ENCODE assay signal across 8 mouse cellular contexts in the genomic region with DNA sequence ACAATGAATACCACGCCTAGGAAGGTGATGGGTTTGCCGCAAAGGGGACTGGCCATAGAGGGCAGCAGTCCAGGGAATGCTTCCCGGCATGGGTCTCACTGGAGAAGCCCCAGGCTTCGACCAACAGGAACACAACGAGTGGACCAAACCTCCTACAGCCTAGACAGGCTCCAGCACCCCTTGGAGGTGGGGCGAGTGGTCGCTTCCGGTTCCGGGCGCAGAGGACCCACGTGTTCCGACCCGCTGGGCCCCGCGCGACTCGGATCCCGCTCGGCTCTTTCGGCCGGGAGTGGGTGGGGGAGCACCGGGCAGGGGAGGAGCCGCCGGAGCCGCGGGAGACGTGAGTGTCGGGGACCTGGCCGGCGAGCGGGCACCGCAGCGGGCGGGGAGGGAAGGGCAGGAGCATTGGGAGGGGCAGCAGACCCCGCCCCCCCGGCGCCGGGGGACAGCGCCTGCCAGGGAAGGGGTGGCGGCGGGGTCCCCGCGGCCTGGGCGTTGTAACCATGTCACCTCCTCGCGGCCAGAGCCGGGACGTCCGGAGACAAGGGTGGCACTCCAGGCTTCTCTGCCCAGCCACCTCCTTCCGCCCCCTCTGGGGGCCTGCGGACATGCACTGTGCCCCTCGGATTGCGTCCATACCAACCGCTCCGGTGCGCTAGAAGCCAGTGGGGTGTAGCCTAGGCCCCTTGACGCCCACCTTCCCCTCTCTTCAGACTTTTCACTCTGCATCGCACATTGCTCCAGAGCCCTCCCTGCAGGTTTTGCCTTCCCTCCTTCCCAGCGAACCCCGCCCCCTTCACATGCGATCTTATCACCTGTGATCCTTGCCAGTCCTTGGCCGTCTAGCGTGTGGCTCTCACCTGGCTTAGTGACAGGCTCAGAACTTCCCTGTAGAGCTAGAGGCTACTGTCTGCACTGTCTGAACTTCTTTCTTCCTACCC. TPM values are rescaled to one million over a fixed set of nuclear protein-coding genes. Genes with fewer than 3 reads are reported as not detected.
DNase-seq lines count a peak whose midpoint lies in the region; ATAC-seq lines count a peak whose summit lies in the region.

A gene (plus strand): TSS at position 219 of the 941 bp plus-strand sequence.

- no peaks in the 10 kb centered on the region for H3K9me3 ChIP-seq in embryonic facial prominence, embryonic 13.5 days
- no peaks in the 10 kb centered on the region for H3K9me3 ChIP-seq in limb, embryonic 13.5 days
- no peaks in the 10 kb centered on the region for H3K9me3 ChIP-seq in midbrain, embryonic 15.5 days

- peaks cover 11% of the 10 kb centered on the region for H3K4me1 ChIP-seq in embryonic facial prominence, embryonic 13.5 days
- peaks cover 17% of the 10 kb centered on the region for H3K4me1 ChIP-seq in limb, embryonic 13.5 days
- H3K4me1 ChIP-seq in midbrain, embryonic 15.5 days: peaks cover 17% of the 10 kb centered on the region

- under 1% methylated on average over 62 of the region's 63 CpGs for WGBS in embryonic facial prominence, embryonic 13.5 days
- under 1% methylated on average over 61 of the region's 63 CpGs for WGBS in limb, embryonic 13.5 days
- WGBS in midbrain, embryonic 15.5 days: under 1% methylated on average over 60 of the region's 63 CpGs

- peak; percentile 89 for DNase-seq in 416B (ENCODE audit: low read depth)
- DNase-seq in adrenal gland, postnatal 36 days: peak; percentile 92 to 93
- peak; percentile 86 for DNase-seq in heart, adult 8-10 months (ENCODE audit: low spot score)
- peak; percentile 86 to 87 for DNase-seq in kidney, adult 8-10 months
- peak; percentile 59 to 70 for DNase-seq in spleen, adult 18-20 months

- H3K9ac ChIP-seq in embryonic facial prominence, embryonic 13.5 days: peak within 1 kb of the TSS; percentile 86
- peak within 1 kb of the TSS; percentile 89 for H3K9ac ChIP-seq in limb, embryonic 13.5 days
- peak within 1 kb of the TSS; percentile 77 for H3K9ac ChIP-seq in midbrain, embryonic 15.5 days

- peak within 1 kb of the TSS; percentile 83 for H3K4me3 ChIP-seq in embryonic facial prominence, embryonic 13.5 days
- H3K4me3 ChIP-seq in limb, embryonic 13.5 days: peak within 1 kb of the TSS; percentile 84
- peak within 1 kb of the TSS; percentile 79 for H3K4me3 ChIP-seq in midbrain, embryonic 15.5 days

- peak within 1 kb of the TSS; percentile 44; the same call in 1 of the 2 replicates for H3K27ac ChIP-seq in embryonic facial prominence, embryonic 13.5 days
- H3K27ac ChIP-seq in limb, embryonic 13.5 days: peak within 1 kb of the TSS; percentile 61; the same call in 1 of the 2 replicates
- peak within 1 kb of the TSS; percentile 74 for H3K27ac ChIP-seq in midbrain, embryonic 15.5 days

- ATAC-seq in embryonic facial prominence, embryonic 13.5 days (ENCODE audit: insufficient number of reproducible peaks, insufficient read depth, low FRiP score, low TSS enrichment, low read depth): peak; percentile 93
- ATAC-seq in limb, embryonic 13.5 days (ENCODE audit: low FRiP score, low read depth): peak; percentile 95
- ATAC-seq in midbrain, embryonic 15.5 days (replicated peaks): peak; percentile 99

- peak within 1 kb of the TSS; percentile 83 for H3K4me2 ChIP-seq in embryonic facial prominence, embryonic 13.5 days
- H3K4me2 ChIP-seq in limb, embryonic 13.5 days (replicated peaks): peak within 1 kb of the TSS; percentile 83
- peak within 1 kb of the TSS; percentile 67 for H3K4me2 ChIP-seq in midbrain, embryonic 15.5 days

- H3K36me3 ChIP-seq in embryonic facial prominence, embryonic 13.5 days: no peaks in the 10 kb centered on the region
- H3K36me3 ChIP-seq in limb, embryonic 13.5 days: peaks cover 8% of the 10 kb centered on the region; the same call in 1 of the 2 replicates
- no peaks in the 10 kb centered on the region for H3K36me3 ChIP-seq in midbrain, embryonic 15.5 days (replicated peaks)

- H3K27me3 ChIP-seq in embryonic facial prominence, embryonic 13.5 days: no peaks in the 10 kb centered on the region
- no peaks in the 10 kb centered on the region for H3K27me3 ChIP-seq in limb, embryonic 13.5 days
- no peaks in the 10 kb centered on the region for H3K27me3 ChIP-seq in midbrain, embryonic 15.5 days (replicated peaks)

RNA-seq across cellular contexts. Expression of the gene that starts here (rescaled TPM):
- total RNA-seq in adrenal gland, postnatal 36 days (2021): 1 to 10 TPM; 5.6 to 6.2 TPM
- 6.9 and 8.1 TPM in 2 replicates for polyA plus RNA-seq in embryonic facial prominence, embryonic 13.5 days (2015; fragmentation: Nextera tagmentation; extraction: Ambion mirVana)
- 1 to 10 TPM; 2.4 to 3.1 (median 2.6) TPM for total RNA-seq in heart, adult 8-10 months (2022)
- 6.8 and 7.7 TPM in 2 replicates for polyA plus RNA-seq in limb, embryonic 13.5 days (2015; fragmentation: Nextera tagmentation; extraction: Ambion mirVana)
- polyA plus RNA-seq in midbrain, embryonic 15.5 days (2015; fragmentation: Nextera tagmentation; extraction: Ambion mirVana): 13.1 and 13.7 TPM in 2 replicates

Comparison
In these comparisons a context has a peak if more than half of its experiments do, and no peak if none do; other contexts are left out.
1. Peak in every context shown above with its lines: DNase-seq, ATAC-seq, H3K4me3 ChIP-seq and H3K27ac ChIP-seq.